Mouse (Mus musculus): ENCODE data around the gene Art4. TPM values are rescaled to one million over a fixed set of nuclear protein-coding genes. Genes with fewer than 3 reads are reported as not detected.
A peak's percentile ranks its signal among the peaks of the same experiment; 100 is the strongest.

Art4 gene
- polyA plus RNA-seq, 1 experiment from 2014 or later: 13.3 TPM

GRCm38 (mm10) chr6:136808014-136808417, 49.5 kb downstream of the Art4 start, which contains the start of gene H2afj:
H2afj (plus strand) TSS chr6:136808244.
- H3K4me2 ChIP-seq: peak within 1 kb of the TSS; percentile 99
- peaks cover 38% of the 10 kb centered on the region for H3K4me1 ChIP-seq
- no peaks in the 10 kb centered on the region for H3K27me3 ChIP-seq (replicated peaks)
- 0% methylated on average over 34 of the region's 34 CpGs for WGBS
- H3K9me3 ChIP-seq: no peaks in the 10 kb centered on the region
- peaks cover 15% of the 10 kb centered on the region for H3K36me3 ChIP-seq
- peak within 1 kb of the TSS; percentile 79 for H3K27ac ChIP-seq (replicated peaks)
- peak within 1 kb of the TSS; percentile 86 for H3K9ac ChIP-seq
- peak; percentile 82 for ATAC-seq (ENCODE audit: extremely low read depth, insufficient number of reproducible peaks, low FRiP score, low TSS enrichment)
- peak within 1 kb of the TSS; percentile 79 for H3K4me3 ChIP-seq

- Histone ChIP-seq H3K9ac (peak overlapping the region; percentile 76), H3K4me1 (peaks cover 42% of the 10 kb centered on the region), H3K27me3 (replicated peaks) (no peaks in the 10 kb centered on the region), H3K4me3 (peak overlapping the region; percentile 79), H3K4me2 (peak overlapping the region; percentile 99), H3K36me3 (peaks cover 10% of the 10 kb centered on the region), H3K27ac (replicated peaks) (peak overlapping the region; percentile 79), H3K9me3 (no peaks in the 10 kb centered on the region)
- ATAC-seq (ENCODE audit: extremely low read depth, insufficient number of reproducible peaks, low FRiP score, low TSS enrichment): no peak
- 23% methylated on average over 18 of the region's 18 CpGs for WGBS
These were observed 50.0 kb downstream of the Art4 start for GRCm38 (mm10) chr6:136807395-136808013.

- no peaks in the 10 kb centered on the region for H3K27me3 ChIP-seq (replicated peaks)
- H3K4me3 ChIP-seq: peak overlapping the region; percentile 79
- H3K9me3 ChIP-seq: no peaks in the 10 kb centered on the region
- H3K27ac ChIP-seq (replicated peaks): peak overlapping the region; percentile 79; the same call in 1 of the 2 replicates
- no peak overlapping the region for H3K9ac ChIP-seq
- H3K4me2 ChIP-seq: peak overlapping the region; percentile 99
- H3K36me3 ChIP-seq: peaks cover 3% of the 10 kb centered on the region; the same call in 1 of the 2 replicates
- ATAC-seq (ENCODE audit: extremely low read depth, insufficient number of reproducible peaks, low FRiP score, low TSS enrichment): no peak
- peaks cover 42% of the 10 kb centered on the region for H3K4me1 ChIP-seq
- 64% methylated on average over 5 of the region's 5 CpGs for WGBS
These were observed 50.7 kb downstream of the Art4 start for GRCm38 (mm10) chr6:136806819-136807218.

GRCm38 (mm10) chr6:136805409-136805775, 52.1 kb downstream of the Art4 start:
- peak overlapping the region; percentile 92; the same call in 1 of the 2 replicates for H3K4me2 ChIP-seq
- no peaks in the 10 kb centered on the region for H3K27me3 ChIP-seq (replicated peaks)
- H3K4me1 ChIP-seq: peaks cover 42% of the 10 kb centered on the region
- no peaks in the 10 kb centered on the region for H3K36me3 ChIP-seq
- 0 out of 2 replicates have a peak overlapping the region, but pooled peaks have one; percentile 84 for H3K4me3 ChIP-seq
- H3K27ac ChIP-seq (replicated peaks): no peak overlapping the region
- no peaks in the 10 kb centered on the region for H3K9me3 ChIP-seq
- 79% methylated on average over 1 of the region's 1 CpGs for WGBS
- no peak overlapping the region for H3K9ac ChIP-seq
- no peak for ATAC-seq (ENCODE audit: extremely low read depth, insufficient number of reproducible peaks, low FRiP score, low TSS enrichment)

- ATAC-seq (ENCODE audit: extremely low read depth, insufficient number of reproducible peaks, low FRiP score, low TSS enrichment): no peak
- H3K27ac ChIP-seq (replicated peaks): peak overlapping the region; percentile 100
- no peaks in the 10 kb centered on the region for H3K9me3 ChIP-seq
- peak overlapping the region; percentile 99 for H3K9ac ChIP-seq
- H3K4me1 ChIP-seq: peaks cover 37% of the 10 kb centered on the region
- 31% methylated on average over 9 of the region's 9 CpGs for WGBS
- no peaks in the 10 kb centered on the region for H3K27me3 ChIP-seq (replicated peaks)
- H3K4me3 ChIP-seq: peak overlapping the region; percentile 84
- H3K36me3 ChIP-seq: no peaks in the 10 kb centered on the region
- peak overlapping the region; percentile 92 for H3K4me2 ChIP-seq
These were observed 52.7 kb downstream of the Art4 start for GRCm38 (mm10) chr6:136804705-136805408.

GRCm38 (mm10) chr6:136803739-136804633, 53.5 kb downstream of the Art4 start, which contains the start of gene Hist4h4:
Hist4h4 (minus strand) TSS chr6:136804415.
- peak within 1 kb of the TSS; percentile 92 for H3K4me2 ChIP-seq
- peak; percentile 48 for ATAC-seq (ENCODE audit: extremely low read depth, insufficient number of reproducible peaks, low FRiP score, low TSS enrichment)
- H3K27me3 ChIP-seq (replicated peaks): no peaks in the 10 kb centered on the region
- H3K27ac ChIP-seq (replicated peaks): peak within 1 kb of the TSS; percentile 100
- no peaks in the 10 kb centered on the region for H3K36me3 ChIP-seq
- peak within 1 kb of the TSS; percentile 84 for H3K4me3 ChIP-seq
- no peaks in the 10 kb centered on the region for H3K9me3 ChIP-seq
- H3K4me1 ChIP-seq: peaks cover 29% of the 10 kb centered on the region
- peak within 1 kb of the TSS; percentile 99 for H3K9ac ChIP-seq
- under 1% methylated on average over 50 of the region's 50 CpGs for WGBS

- Histone ChIP-seq H3K4me3 (peak overlapping the region; percentile 84), H3K9ac (peak overlapping the region; percentile 99), H3K9me3 (no peaks in the 10 kb centered on the region), H3K27me3 (replicated peaks) (no peaks in the 10 kb centered on the region), H3K4me2 (peak overlapping the region; percentile 92), H3K27ac (replicated peaks) (peak overlapping the region; percentile 100), H3K4me1 (peaks cover 25% of the 10 kb centered on the region), H3K36me3 (no peaks in the 10 kb centered on the region)
- WGBS: 9% methylated on average over 12 of the region's 12 CpGs
- no peak for ATAC-seq (ENCODE audit: extremely low read depth, insufficient number of reproducible peaks, low FRiP score, low TSS enrichment)
These were observed 54.3 kb downstream of the Art4 start for GRCm38 (mm10) chr6:136803093-136803738.

- WGBS: 72% methylated on average over 6 of the region's 6 CpGs
- Histone ChIP-seq H3K4me1 (peaks cover 18% of the 10 kb centered on the region), H3K27me3 (replicated peaks) (no peaks in the 10 kb centered on the region), H3K9me3 (no peaks in the 10 kb centered on the region), H3K36me3 (no peaks in the 10 kb centered on the region), H3K27ac (replicated peaks) (no peak overlapping the region), H3K9ac (no peak overlapping the region), H3K4me2 (no peak overlapping the region), H3K4me3 (no peak overlapping the region)
- ATAC-seq (ENCODE audit: extremely low read depth, insufficient number of reproducible peaks, low FRiP score, low TSS enrichment): no peak
These were observed 56.3 kb downstream of the Art4 start for GRCm38 (mm10) chr6:136801274-136801673.

GRCm38 (mm10) chr6:136800710-136801109, 56.8 kb downstream of the Art4 start:
- Histone ChIP-seq H3K36me3 (no peaks in the 10 kb centered on the region), H3K9me3 (no peaks in the 10 kb centered on the region), H3K9ac (no peak overlapping the region), H3K4me1 (peaks cover 18% of the 10 kb centered on the region), H3K27ac (replicated peaks) (no peak overlapping the region), H3K4me2 (no peak overlapping the region), H3K4me3 (no peak overlapping the region), H3K27me3 (replicated peaks) (no peaks in the 10 kb centered on the region)
- no peak for ATAC-seq (ENCODE audit: extremely low read depth, insufficient number of reproducible peaks, low FRiP score, low TSS enrichment)
- 85% methylated on average over 8 of the region's 8 CpGs for WGBS
